Mouse (Mus musculus): ENCODE measurements around the gene Stk10. TPM values are rescaled to one million over a fixed set of nuclear protein-coding genes. Genes with fewer than 3 reads are reported as not detected.

Stk10 gene
- polyA plus RNA-seq (2016; fragmentation: Nextera tagmentation; extraction: Ambion mirVana): 2.5 and 3.3 TPM in 2 replicates

GRCm38 (mm10) chr11:32532765-32533481 is at the start of gene Stk10:
Stk10 (plus strand) TSS chr11:32533305.
- Histone ChIP-seq H3K4me3 (peak within 1 kb of the TSS; percentile 49), H3K9ac (peak within 1 kb of the TSS; percentile 73), H3K36me3 (no peaks in the 10 kb centered on the region), H3K4me1 (peaks cover 25% of the 10 kb centered on the region), H3K27ac (no peak within 1 kb of the TSS), H3K9me3 (replicated peaks) (no peaks in the 10 kb centered on the region), H3K4me2 (replicated peaks) (peak within 1 kb of the TSS; percentile 96), H3K27me3 (peaks cover 26% of the 10 kb centered on the region)
- ATAC-seq (ENCODE audit: low FRiP score): peak; percentile 93
- WGBS: under 1% methylated on average over 55 of the region's 82 CpGs

GRCm38 (mm10) chr11:32485290-32485689 is 47.8 kb upstream of the Stk10 start:
- Histone ChIP-seq H3K36me3 (no peaks in the 10 kb centered on the region), H3K27me3 (no peaks in the 10 kb centered on the region), H3K4me1 (no peaks in the 10 kb centered on the region), H3K4me2 (replicated peaks) (no peak overlapping the region), H3K9me3 (replicated peaks) (no peaks in the 10 kb centered on the region), H3K9ac (no peak overlapping the region), H3K27ac (no peak overlapping the region), H3K4me3 (no peak overlapping the region)
- ATAC-seq (ENCODE audit: low FRiP score): no peak
- WGBS: 67% methylated on average over 3 of the region's 3 CpGs

GRCm38 (mm10) chr11:32486621-32487020 is 46.5 kb upstream of the Stk10 start:
- Histone ChIP-seq H3K36me3 (no peaks in the 10 kb centered on the region), H3K4me1 (no peaks in the 10 kb centered on the region), H3K9ac (no peak overlapping the region), H3K9me3 (replicated peaks) (no peaks in the 10 kb centered on the region), H3K27ac (no peak overlapping the region), H3K4me2 (replicated peaks) (no peak overlapping the region), H3K4me3 (no peak overlapping the region), H3K27me3 (no peaks in the 10 kb centered on the region)
- WGBS: 68% methylated on average over 3 of the region's 3 CpGs
- ATAC-seq (ENCODE audit: low FRiP score): no peak

- Histone ChIP-seq H3K36me3 (no peaks in the 10 kb centered on the region), H3K27ac (no peak overlapping the region), H3K27me3 (no peaks in the 10 kb centered on the region), H3K4me1 (no peaks in the 10 kb centered on the region), H3K4me2 (replicated peaks) (no peak overlapping the region), H3K9me3 (replicated peaks) (no peaks in the 10 kb centered on the region), H3K4me3 (no peak overlapping the region), H3K9ac (no peak overlapping the region)
- WGBS: 91% methylated on average over 3 of the region's 3 CpGs
- no peak for ATAC-seq (ENCODE audit: low FRiP score)
Observed at GRCm38 (mm10) chr11:32487501-32487900, 45.6 kb upstream of the Stk10 start.

DNA sequence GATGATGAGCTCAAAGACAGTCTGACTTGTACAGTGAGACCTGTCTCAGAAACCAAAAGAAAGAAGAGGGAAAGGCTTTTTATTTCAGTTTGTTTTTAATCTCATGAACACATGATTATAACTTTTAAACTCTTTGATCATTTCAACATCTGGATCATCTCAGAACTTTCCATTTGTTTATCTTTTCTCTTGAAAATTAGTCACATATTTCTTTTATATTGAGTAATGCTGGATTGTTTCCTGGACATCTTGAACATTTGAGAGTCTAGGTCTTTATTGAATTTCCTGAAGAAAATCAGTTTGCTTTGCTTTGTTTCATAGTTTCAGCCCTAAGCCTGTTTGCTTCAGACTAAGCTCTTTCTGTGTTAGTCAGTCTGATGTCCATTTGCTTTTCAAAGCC is 44.8 kb upstream of the Stk10 start:
- H3K27ac ChIP-seq: no peak overlapping the region
- no peaks in the 10 kb centered on the region for H3K27me3 ChIP-seq
- no peaks in the 10 kb centered on the region for H3K9me3 ChIP-seq (replicated peaks)

DNA sequence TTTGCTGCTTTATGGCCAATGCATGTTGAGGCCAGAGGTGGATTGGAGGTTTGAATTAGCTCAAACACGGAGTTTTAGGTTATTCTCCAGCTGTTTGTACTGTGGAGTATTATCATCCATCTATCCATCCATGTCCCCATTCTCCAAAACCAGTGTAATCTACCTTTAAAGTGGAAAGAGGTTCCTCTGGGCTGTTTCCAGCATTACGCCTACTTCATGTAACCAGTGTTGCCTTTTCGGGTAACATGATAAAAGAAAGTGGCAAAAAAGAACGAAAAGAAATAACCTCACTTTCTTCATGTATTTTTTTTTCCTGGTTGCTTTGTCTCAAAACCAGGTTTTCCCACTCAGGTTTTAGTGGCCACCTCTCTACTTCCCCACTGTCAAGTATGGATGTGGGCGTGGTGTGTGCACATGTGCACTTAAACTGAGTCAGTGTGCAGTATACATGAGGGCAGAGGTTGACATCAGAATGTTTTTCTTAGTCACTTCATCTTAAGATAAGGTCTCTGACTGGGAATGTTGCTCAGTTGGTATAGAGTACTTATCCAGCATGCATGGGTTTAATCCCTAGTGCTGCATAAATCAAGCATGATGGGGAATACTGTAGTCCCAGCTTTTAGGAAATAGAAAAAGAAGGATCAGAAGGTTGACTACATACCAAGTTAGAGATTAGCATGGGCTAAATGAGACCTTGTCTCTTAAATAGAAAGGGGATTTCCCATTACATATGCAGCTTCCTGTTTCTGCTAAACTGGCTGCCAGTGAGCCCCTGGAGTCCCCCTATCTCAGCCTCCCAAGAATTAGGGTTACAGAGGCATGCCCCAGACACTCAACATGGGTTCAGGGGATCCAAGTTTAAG is 44.1 kb upstream of the Stk10 start:
- Histone ChIP-seq H3K27me3 (no peaks in the 10 kb centered on the region), H3K36me3 (no peaks in the 10 kb centered on the region), H3K4me2 (replicated peaks) (no peak overlapping the region), H3K4me3 (no peak overlapping the region), H3K27ac (no peak overlapping the region), H3K9ac (no peak overlapping the region), H3K4me1 (no peaks in the 10 kb centered on the region), H3K9me3 (replicated peaks) (no peaks in the 10 kb centered on the region)
- WGBS: 93% methylated on average over 5 of the region's 5 CpGs
- no peak for ATAC-seq (ENCODE audit: low FRiP score)

More for the DNA sequence above, 44.8 kb upstream of the Stk10 start:
- H3K9ac ChIP-seq: no peak overlapping the region
- no peak overlapping the region for H3K4me3 ChIP-seq
- H3K36me3 ChIP-seq: no peaks in the 10 kb centered on the region
- H3K4me2 ChIP-seq (replicated peaks): no peak overlapping the region
- H3K4me1 ChIP-seq: no peaks in the 10 kb centered on the region
- ATAC-seq (ENCODE audit: low FRiP score): no peak

GRCm38 (mm10) chr11:32491079-32491478 is 42.0 kb upstream of the Stk10 start:
- no peak overlapping the region for H3K4me3 ChIP-seq
- no peaks in the 10 kb centered on the region for H3K27me3 ChIP-seq
- no peak for ATAC-seq (ENCODE audit: low FRiP score)
- no peak overlapping the region for H3K27ac ChIP-seq
- no peaks in the 10 kb centered on the region for H3K4me1 ChIP-seq
- 98% methylated on average over 2 of the region's 2 CpGs for WGBS
- H3K9ac ChIP-seq: no peak overlapping the region
- H3K9me3 ChIP-seq (replicated peaks): no peaks in the 10 kb centered on the region
- no peaks in the 10 kb centered on the region for H3K36me3 ChIP-seq
- no peak overlapping the region for H3K4me2 ChIP-seq (replicated peaks)

DNA sequence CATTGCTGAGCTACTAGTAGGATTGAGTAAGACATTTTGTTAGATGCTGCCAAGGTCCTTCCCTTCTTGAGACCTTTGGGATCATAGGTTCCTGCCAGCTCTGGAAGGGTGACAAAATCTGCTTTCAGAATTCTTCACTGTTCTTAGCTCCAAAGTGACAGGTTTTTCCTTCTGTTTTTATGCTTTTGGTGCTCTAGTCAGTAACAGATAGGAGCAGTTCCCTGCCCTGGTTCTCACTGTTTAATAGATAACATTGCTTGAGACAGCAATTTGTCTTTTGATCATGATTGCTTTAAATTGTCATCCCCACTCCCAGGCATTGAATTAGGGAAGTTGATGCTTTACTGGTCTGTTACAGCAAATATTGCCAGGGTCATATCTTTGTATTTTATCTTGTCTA is 39.8 kb upstream of the Stk10 start:
- Histone ChIP-seq H3K9ac (no peak overlapping the region), H3K4me2 (replicated peaks) (no peak overlapping the region), H3K4me1 (no peaks in the 10 kb centered on the region), H3K27me3 (no peaks in the 10 kb centered on the region), H3K36me3 (no peaks in the 10 kb centered on the region), H3K4me3 (no peak overlapping the region), H3K9me3 (replicated peaks) (no peaks in the 10 kb centered on the region), H3K27ac (no peak overlapping the region)
- ATAC-seq (ENCODE audit: low FRiP score): no peak

GRCm38 (mm10) chr11:32495283-32495682 is 37.8 kb upstream of the Stk10 start:
- no peaks in the 10 kb centered on the region for H3K4me1 ChIP-seq
- no peak for ATAC-seq (ENCODE audit: low FRiP score)

DNA sequence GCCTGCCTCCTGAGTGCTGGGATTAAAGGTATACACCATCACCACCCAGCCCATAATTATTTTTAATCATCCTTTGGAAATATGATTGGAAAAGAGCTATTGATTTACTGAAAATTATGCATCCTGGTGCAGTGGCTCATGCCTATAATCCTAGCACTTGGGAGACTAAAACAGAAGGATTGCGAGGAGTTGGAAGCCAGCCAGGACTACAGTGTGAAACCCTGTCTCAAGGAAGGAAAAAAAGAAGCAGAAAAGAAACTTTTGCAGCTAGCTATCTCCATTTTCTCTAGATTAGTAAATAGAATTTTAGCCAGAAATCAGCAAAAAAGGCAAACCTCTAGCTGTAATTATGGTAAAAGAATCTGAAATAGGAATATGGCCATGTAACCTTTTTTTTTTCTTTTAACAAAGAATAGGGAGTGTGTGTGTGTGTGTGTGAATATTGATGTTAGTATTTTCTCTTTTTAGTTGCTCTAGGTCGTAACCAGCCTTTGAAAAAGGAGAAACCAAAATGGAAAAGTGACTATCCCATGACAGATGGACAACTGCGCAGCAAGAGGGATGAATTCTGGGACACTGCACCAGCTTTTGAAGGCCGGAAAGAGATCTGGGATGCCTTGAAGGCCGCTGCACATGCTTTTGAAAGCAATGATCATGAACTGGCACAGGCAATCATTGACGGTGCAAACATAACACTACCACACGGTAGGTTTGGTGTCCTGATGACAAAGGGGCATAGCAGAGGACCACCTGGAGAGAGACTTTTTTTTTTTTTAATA is 34.2 kb upstream of the Stk10 start:
- H3K4me1 ChIP-seq: no peaks in the 10 kb centered on the region
- 86% methylated on average over 7 of the region's 7 CpGs for WGBS
- no peak for ATAC-seq (ENCODE audit: low FRiP score)
- H3K27ac ChIP-seq: no peak overlapping the region
- H3K9me3 ChIP-seq (replicated peaks): no peaks in the 10 kb centered on the region
- no peak overlapping the region for H3K4me3 ChIP-seq
- no peaks in the 10 kb centered on the region for H3K27me3 ChIP-seq
- no peak overlapping the region for H3K4me2 ChIP-seq (replicated peaks)
- no peak overlapping the region for H3K9ac ChIP-seq
- H3K36me3 ChIP-seq: peaks cover 17% of the 10 kb centered on the region

More at GRCm38 (mm10) chr11:32495283-32495682, 37.8 kb upstream of the Stk10 start:
- Histone ChIP-seq H3K9me3 (replicated peaks) (no peaks in the 10 kb centered on the region), H3K4me2 (replicated peaks) (no peak overlapping the region), H3K4me3 (no peak overlapping the region), H3K9ac (no peak overlapping the region), H3K36me3 (0 out of 2 replicates have a peak, but pooled peaks cover 3% of the 10 kb centered on the region), H3K27ac (no peak overlapping the region), H3K27me3 (no peaks in the 10 kb centered on the region)
- 86% methylated on average over 2 of the region's 2 CpGs for WGBS

DNA sequence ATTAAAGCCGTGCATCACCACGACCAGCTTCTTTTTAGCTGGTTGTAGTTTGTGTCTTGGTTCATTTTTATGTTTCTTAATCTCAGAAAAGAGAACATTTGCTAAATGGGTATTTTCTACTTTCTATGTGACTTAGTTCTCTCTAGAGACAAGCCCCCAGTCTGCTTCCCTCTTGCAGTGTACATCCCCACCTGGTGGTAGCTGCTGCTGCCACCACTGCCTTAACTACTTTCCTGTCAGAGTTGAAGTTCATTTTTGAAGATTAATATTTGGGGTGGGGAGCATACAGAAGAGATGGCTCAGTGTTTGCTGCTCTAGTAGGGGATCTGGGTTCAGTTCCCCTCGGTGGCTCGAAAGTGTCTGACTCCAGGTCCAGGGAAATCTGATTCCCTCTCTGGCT is 33.2 kb upstream of the Stk10 start:
- H3K4me1 ChIP-seq: no peaks in the 10 kb centered on the region
- no peak overlapping the region for H3K27ac ChIP-seq
- ATAC-seq (ENCODE audit: low FRiP score): no peak
- H3K27me3 ChIP-seq: no peaks in the 10 kb centered on the region
- H3K4me2 ChIP-seq (replicated peaks): no peak overlapping the region
- 96% methylated on average over 4 of the region's 4 CpGs for WGBS
- H3K36me3 ChIP-seq: peaks cover 19% of the 10 kb centered on the region
- H3K9ac ChIP-seq: no peak overlapping the region
- H3K9me3 ChIP-seq (replicated peaks): no peaks in the 10 kb centered on the region
- H3K4me3 ChIP-seq: no peak overlapping the region

GRCm38 (mm10) chr11:32503711-32504110 is 29.4 kb upstream of the Stk10 start:
- Histone ChIP-seq H3K4me1 (no peaks in the 10 kb centered on the region), H3K4me2 (replicated peaks) (no peak overlapping the region), H3K27me3 (no peaks in the 10 kb centered on the region), H3K36me3 (peaks cover 19% of the 10 kb centered on the region), H3K9ac (no peak overlapping the region), H3K4me3 (no peak overlapping the region), H3K27ac (no peak overlapping the region), H3K9me3 (replicated peaks) (no peaks in the 10 kb centered on the region)
- no peak for ATAC-seq (ENCODE audit: low FRiP score)
- 88% methylated on average over 2 of the region's 2 CpGs for WGBS

Measured in hindbrain, embryonic 12.5 days (tissue).